Mouse (Mus musculus) Muller cell, postnatal 12 days (primary cell): ENCODE measurements around the gene Plcxd3.

ENCODE experiments used
- DNase-seq: peaks from one replicate; pipeline ENCODE4 v3.0.0-alpha.2; 2015; ENCODE audit errors: inconsistent ontology term

The Plcxd3 gene

DNA sequence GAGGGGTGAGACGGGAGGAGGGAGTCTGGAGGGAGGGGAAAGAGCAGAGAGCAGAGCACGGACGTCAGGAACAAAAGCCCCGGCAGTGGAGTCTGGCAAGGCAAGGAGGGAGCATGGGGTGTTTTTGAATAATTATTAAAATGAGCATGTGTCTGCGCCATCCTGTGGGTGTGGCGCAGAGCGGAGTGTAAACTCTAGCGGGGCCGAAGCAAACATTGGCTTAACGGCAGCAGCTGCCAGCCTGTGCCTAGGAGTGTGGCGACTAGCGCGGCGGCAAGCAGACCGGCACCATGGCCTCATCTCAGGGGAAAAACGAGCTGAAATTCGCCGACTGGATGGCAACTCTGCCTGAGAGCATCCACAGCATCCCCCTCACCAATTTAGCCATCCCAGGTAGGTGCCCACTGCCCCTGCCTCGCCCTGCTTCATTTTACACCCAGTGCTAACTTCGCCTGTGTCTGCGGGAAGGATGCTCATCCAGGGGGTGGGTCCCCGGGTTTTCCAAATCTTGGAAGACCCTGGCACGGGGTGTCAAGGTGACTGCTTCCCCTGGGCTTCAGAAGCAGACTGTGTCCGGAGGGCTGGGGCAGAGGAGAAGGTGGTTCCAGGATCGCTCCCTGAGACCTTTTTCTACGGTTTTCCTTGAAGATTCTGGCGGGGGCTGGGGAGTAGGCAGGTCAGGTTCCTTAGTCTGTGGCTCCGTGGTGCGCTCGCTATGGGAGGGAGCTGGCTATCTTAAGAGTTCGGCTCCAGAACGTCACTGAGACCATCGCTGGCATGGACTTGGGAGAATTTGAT lies at the start of gene Plcxd3:
Gene Plcxd3 (plus strand): TSS at position 69 of the 798 bp plus-strand sequence.
- peak; percentile 13 for DNase-seq

- no peak for DNase-seq
Measured at GRCm38 (mm10) chr15:4331867-4332266, 43.4 kb upstream of the Plcxd3 start.

GRCm38 (mm10) chr15:4341620-4342019 lies 33.7 kb upstream of the Plcxd3 start:
- no peak for DNase-seq

DNA sequence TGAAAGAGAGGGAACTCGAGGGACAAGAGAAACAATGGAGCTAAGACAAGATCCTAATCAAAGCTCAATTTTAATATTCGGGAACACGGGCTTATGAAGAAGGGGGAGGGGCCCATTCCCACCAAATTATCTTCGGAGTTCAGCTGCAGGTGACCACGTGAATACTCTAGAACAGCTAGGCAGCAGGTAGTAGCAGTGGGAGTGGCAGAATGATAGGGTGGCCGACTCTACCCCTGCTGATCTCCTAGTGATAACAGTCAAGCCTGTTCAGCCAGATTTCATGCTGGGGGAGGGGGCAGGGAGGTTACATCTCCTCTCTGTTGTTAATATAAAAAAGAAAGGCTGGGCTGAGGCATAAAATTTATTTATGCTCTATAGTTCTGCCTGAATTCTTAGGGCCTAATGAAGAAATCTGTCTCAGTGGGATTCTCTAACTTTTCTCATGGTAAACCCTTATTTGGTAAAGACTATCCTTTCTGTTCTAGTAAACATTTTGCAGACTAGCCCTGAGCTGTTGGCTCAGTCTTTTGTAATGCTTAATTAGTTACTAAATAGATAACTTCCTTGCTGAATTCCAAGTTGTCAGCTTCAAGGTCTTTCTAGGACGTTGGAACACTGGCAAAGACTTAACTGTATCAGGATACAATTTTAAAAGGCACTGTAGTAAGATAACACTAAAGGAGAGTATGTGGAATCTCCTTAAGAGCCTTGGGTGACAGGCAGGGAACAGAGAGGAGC lies 26.3 kb upstream of the Plcxd3 start:
- DNase-seq = no peak

GRCm38 (mm10) chr15:4356397-4356796 lies 18.9 kb upstream of the Plcxd3 start:
- no peak for DNase-seq

DNA sequence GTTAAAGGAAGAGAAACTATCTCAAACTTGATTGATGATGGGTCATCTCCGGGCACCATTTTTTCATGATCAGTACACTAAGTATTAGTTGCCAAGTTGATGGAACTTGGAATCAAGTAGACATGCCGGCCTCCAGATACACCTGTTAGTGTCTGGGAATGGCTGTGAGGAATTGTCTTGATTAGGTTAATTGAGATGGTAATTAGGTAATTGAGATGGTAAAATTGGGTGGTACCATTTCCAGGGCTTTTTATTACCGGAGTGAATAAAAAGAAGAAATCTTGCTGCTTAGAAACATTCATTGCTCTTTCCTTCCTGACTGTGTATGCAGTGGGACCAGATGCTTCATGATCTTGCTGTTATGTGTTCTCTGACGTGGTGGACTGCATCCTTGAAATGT lies 17.6 kb upstream of the Plcxd3 start:
- no peak for DNase-seq

DNA sequence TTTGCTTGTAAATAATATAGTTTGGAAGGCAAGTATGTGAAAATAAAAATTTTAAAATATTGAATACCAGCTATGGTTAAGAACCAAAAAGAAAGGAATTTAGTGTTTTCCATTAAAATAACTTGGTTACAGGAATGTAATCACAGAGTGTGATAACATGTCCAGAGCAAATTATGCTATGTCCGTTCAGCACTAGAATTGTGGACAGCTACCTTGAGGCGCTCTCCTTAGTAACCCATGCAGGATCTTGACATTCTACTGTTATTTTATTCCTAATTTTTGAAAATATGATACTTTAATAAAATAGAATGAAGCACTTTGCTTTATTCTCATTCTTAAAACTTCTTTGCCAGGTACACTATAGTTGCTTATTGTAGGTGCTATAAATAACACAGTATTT lies 7.5 kb upstream of the Plcxd3 start:
- no peak for DNase-seq

- DNase-seq = peak; percentile 22
Measured at GRCm38 (mm10) chr15:4374453-4374990, 769 bp upstream of the Plcxd3 start.

DNA sequence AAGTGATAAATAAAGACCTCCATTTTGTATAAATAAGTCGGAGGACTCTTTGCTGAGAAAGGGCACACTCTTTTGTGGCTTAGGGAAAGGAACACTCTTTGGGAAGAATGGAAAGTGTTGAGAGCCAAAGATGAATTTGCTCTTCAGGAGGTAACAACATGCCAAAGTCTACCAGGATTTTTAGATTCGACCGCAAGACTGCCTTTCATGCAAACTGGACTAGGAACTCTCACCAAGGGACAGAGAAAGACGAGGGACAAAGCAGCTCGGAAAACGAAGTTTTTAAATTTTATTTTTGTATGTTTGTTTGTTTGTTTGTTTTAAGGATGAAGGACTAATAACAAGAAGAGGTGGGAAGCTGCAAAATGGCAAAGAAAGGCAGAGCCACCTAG lies 264 bp upstream of the Plcxd3 start:
- no peak for DNase-seq

DNA sequence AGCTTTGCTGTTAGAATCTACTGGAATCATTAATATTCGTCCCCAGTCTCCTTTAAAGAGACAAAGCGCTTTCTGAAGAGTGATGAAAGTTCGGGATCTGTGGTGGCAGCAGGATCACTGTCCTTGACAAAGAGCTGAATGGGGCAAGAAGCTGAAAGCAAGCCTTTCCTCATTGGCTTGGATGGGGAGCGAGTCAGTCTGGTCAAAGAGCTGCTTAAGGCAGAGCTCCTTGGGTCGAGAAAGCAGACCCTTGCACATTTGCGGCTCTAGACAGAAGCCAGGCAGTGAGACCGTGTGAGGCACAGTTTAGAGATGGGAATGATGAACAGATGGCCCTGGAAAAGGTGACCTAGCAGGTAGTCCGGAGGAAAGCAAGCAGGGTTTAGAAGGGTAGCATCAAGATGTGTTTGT lies 935 bp downstream of the Plcxd3 start:
- peak; percentile 4 for DNase-seq

DNA sequence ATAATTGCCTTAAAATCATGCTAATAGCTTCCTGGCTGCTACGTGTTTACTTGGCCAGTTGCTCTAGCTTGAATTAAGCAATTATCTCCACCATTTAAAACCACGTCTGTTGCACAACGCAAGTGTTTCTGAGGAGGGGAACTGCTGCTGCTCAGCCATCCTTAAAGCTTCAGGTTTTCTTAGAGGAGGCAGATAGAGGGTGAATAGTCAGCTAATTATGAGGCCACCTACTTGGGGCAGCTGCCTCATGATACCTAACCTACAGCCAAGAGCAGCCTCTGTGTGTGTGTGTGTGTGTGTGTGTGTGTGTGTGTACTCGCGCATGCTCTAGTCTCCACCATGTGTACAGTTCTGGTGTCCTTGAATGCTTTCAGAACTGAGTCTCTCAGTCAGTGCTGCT lies 3.5 kb downstream of the Plcxd3 start:
- no peak for DNase-seq

GRCm38 (mm10) chr15:4387774-4388173 lies 12.5 kb downstream of the Plcxd3 start:
- no peak for DNase-seq

GRCm38 (mm10) chr15:4400096-4400495 lies 24.8 kb downstream of the Plcxd3 start:
- peak; percentile 61 for DNase-seq

DNA sequence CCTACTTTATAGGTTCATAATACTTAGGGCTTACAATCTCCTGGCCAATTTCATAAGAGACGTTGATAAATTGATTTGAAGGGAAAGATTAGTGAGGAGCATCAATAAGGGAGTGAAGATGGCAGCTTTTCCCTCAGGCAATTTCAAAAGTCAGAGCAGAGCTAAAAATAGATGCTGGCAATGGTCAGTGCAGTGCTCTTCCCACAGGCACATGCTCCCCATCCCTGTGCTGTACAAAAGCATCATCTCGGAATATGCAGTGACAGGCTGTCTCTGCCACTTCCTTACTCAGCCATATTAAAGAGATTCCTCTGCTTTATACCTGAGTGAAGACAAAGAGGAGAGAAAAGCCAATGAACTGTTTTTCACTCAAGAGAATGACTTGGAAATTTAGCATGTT lies 36.0 kb downstream of the Plcxd3 start:
- DNase-seq = no peak

DNA sequence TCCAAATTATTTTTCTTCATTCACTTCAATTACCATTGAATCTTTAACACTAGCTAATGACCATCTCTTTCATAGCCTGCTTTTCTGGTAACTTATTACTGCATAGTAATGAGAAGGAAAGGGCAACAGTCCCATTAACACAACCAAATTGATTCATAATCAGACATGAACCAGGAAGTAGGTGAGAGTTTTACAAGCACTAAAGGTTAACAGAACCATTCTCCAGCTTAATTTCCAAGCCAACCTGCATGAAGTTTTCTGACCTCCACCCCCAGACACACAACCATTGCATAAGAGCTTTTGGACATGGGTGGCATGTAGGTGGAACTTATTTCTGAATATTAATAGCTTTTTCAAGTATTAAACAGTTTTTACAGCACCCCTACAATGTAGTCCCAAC lies 64.8 kb downstream of the Plcxd3 start:
- no peak for DNase-seq

GRCm38 (mm10) chr15:4496182-4496581 lies 120.9 kb downstream of the Plcxd3 start:
- no peak for DNase-seq

DNA sequence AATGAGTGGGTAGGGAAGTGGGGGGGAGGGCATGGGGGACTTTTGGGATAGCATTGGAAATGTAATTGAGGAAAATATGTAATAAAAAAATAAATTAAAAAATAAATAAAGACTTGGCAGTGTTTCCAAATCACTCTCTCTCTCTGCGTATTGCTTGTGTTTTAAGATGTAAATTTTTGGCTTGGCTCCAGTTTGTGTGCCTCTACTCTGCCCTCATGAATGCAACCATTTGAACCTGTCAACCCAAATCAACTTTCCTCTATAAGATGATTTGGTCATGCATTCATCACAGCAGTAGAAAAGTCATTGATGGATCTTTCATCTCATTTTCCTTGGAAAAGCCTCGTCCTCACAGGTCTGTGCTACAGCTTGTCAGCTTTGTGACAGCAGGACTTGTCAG lies 121.7 kb downstream of the Plcxd3 start:
- no peak for DNase-seq

DNA sequence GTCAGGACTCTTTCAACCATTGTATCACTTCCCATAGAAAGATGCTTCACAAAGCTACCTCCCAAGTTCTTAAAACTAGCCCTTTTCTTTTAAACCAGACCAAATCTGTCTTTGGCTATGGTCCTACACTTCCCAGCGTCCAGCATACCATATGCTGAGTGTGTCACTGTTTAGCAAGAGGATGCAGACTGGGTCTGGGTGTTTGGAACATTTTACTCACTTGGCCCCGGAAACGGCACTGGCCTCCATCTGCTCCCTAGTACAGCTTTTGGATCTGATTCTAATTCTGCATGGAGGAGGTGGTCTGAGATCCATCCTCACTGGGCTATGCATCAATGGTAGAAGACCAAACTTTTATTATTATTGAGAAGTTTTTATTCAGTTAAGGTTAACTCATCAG lies 122.7 kb downstream of the Plcxd3 start:
- DNase-seq = no peak

GRCm38 (mm10) chr15:4503366-4503765 lies 128.1 kb downstream of the Plcxd3 start:
- DNase-seq = no peak

- DNase-seq = no peak
Measured at GRCm38 (mm10) chr15:4503826-4504225, 128.5 kb downstream of the Plcxd3 start.

DNA sequence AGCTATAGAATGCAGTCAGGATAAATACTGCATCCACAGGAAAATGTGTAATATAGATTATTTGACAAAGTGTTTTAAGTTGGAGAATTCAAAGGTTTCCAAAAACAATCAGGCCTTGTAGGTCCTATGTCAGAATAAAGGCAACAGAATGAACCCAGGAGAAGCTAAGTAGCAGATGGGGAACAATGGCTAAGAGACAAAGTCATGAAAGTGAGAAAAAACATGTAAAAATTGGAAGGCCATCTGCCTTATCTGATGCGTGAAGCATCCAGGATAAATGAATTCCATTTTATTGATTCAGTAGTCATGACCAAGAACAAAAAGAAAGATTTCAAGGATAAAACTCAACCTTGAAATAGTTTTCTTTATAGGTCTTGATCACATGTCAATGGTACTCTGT lies 139.4 kb downstream of the Plcxd3 start:
- DNase-seq = no peak

DNA sequence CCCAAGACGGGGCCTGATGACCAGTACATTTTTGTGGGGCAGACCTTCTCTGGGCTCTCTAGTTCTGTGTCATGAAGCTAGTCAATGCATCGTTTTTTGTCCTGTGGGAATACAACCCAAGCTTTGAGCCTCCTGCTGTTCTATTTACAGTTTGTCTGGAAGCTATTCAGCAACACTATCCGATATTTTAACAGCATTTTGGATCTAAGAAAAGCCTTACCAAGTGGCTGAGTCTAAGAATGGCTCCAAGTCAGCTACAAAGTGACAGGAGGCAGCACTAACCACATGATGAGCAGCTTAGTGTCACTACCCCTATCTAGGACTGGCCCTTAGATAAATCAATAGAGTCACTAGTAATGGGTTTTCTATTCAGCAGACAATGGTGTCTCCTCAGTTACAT lies 149.3 kb downstream of the Plcxd3 start:
- DNase-seq = no peak

GRCm38 (mm10) chr15:4533700-4534099 lies 158.4 kb downstream of the Plcxd3 start:
- DNase-seq = no peak
